Mouse (Mus musculus) liver, embryonic 14 days (tissue): ENCODE measurements around the gene Tppp2. TPM values are rescaled to one million over a fixed set of nuclear protein-coding genes. Genes with fewer than 3 reads are reported as not detected.

Experiments
- polyA plus RNA-seq: library from polyadenylated mRNA; depleted of rRNA; stranded (reverse); fragments of >200 nt; gene quantifications from 2 replicates; pipeline ENCODE4 v1.2.3, GENCODE M21; 2012; rRNA removed

Tppp2 gene
- polyA plus RNA-seq = not detected in 2 replicates

DNA sequence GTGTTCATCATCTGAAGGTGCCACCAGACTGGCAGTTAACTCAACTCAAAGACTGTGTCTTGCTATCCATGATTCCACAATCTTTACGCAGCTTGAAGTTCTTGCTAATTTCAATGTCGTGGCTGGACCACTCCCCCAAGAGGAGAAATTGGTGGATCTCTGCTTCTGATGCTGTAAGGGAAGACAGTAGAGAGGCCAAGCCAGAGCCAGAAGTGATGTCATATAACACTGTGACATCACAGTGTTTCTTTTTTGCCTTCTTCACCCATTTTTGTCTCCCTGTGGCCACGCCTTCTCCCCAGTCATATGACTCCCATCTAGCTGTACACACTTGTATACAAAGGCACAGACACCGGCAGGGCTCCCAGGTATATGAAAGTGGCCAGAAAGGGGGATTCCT, at the start of gene Tppp2:
Tppp2 (plus strand) TSS at position 301 of the 400 bp plus-strand sequence.

GRCm38 (mm10) chr14:51884598-51885331, 33.5 kb upstream of the Tppp2 start, which contains the start of gene Mettl17:
Gene Mettl17, plus strand, starts transcription at chr14:51884842.

DNA sequence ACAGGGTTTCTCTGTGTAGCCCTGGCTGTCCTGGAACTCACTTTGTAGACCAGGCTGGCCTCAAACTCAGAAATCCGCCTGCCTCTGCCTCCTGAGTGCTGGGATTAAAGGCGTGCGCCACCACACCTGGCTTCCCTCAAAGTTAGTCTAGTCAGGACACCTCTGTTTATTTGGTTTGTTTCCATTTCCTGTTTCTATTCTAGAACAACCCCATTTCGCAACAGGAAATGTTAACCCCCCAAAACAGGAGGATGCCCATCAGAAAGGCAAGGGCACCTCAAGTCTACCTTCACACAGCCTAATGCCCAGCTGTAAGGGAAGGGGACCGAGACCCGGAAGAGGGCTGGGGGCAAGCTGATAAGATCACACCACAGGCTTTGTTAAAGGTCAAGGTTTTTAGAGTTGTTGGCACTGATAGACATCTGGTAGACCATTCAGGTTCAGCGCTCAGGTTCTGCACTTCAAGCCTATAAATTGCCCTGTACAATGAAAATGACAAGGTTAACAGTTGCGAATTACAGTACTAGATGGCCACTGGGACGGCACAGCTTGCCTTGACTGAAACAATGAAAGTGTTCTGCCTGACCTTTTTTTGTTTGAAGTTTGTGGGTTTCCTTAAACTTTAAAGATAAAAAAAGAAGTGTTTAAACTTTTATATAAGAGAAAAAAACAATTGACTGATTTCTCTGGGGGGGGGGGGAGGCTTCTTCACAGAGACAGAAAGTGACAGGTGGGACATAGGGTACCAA, 25.9 kb upstream of the Tppp2 start, which contains the start of gene Slc39a2:
Slc39a2 (plus strand) TSS at position 699 of the 749 bp plus-strand sequence.

DNA sequence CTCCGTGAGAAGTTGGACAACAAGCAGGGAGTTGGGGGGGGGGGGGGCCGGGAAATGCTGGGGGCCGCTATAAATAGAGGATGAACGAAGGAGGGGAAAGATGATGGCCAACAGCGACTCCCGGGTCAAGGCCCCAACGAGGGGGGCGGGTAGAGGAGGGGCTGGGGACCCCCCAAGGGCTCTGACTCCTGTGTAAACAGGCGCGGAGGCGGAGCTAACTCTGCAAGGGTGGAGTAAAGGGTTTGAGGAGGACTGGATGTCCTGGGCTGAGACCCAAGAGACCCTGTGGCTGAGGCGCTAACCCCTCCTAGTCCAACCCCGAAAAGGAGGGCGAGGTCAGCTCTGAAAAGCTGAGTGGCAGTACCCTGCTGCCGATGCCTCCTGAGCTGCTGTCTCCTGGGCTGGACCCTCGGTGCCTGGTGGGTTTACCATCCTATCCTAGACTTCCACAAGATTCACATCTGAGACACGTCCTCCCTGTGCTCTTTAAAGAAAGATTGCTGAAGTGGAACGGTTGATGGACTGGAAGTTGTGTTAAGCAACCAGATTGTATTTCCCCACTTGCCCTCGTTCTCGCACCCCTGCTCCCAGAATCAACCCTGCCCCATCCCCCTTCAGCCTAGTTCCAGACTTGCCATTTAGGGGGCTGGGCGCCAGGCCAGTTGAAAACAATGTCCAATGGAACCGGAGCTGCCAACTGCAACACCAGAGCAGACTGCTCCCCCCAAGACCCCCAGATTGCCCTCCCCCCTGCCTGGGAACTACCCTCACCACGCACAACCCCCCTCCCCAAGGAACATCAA, 4.1 kb upstream of the Tppp2 start, which contains the start of gene Ndrg2:
Ndrg2 (minus strand) TSS at position 199 of the 803 bp plus-strand sequence.

GRCm38 (mm10) chr14:51922571-51922865, 4.3 kb downstream of the Tppp2 start, which contains the start of gene Rnase13:
Gene Rnase13, minus strand, starts transcription at chr14:51922773.

Other genes starting within 250 kb of the Tppp2 start
- not detected in 2 replicates for gene Gm17079, start 223.0 kb upstream of the Tppp2 start, polyA plus RNA-seq
- gene Gm5800, start 201.2 kb upstream of the Tppp2 start, polyA plus RNA-seq = not detected in 2 replicates
- gene Ang4, start 144.8 kb upstream of the Tppp2 start, polyA plus RNA-seq = not detected in 2 replicates
- gene AY358078, start 118.4 kb upstream of the Tppp2 start, polyA plus RNA-seq = not detected in 2 replicates
- gene Ear6, start 64.7 kb upstream of the Tppp2 start, polyA plus RNA-seq = 24.3 and 26.4 TPM in 2 replicates
- gene Mettl17, start 33.6 kb upstream of the Tppp2 start, polyA plus RNA-seq = 8.5 and 9.5 TPM in 2 replicates
- gene Slc39a2, start 25.5 kb upstream of the Tppp2 start, polyA plus RNA-seq = 0.17 and 0.18 TPM in 2 replicates
- gene Ndrg2, start 4.3 kb upstream of the Tppp2 start, polyA plus RNA-seq = 10.8 and 11.6 TPM in 2 replicates
- not detected in 2 replicates for gene Rnase13, start 4.3 kb downstream of the Tppp2 start, polyA plus RNA-seq
- gene Arhgef40, start 66.3 kb downstream of the Tppp2 start, polyA plus RNA-seq = 14.0 and 14.3 TPM in 2 replicates
- 0.03 and 0.05 TPM in 2 replicates for gene Tmem253, start 97.2 kb downstream of the Tppp2 start, polyA plus RNA-seq
- 9.1 and 10.2 TPM in 2 replicates for gene Zfp219, start 102.3 kb downstream of the Tppp2 start, polyA plus RNA-seq
- gene Olfr221, start 124.0 kb downstream of the Tppp2 start, polyA plus RNA-seq = 0.01 and 0.05 TPM in 2 replicates
- gene Hnrnpc, start 185.6 kb downstream of the Tppp2 start, polyA plus RNA-seq = 184 and 196 TPM in 2 replicates
- 0.42 and 0.45 TPM in 2 replicates for gene Rpgrip1, start 192.3 kb downstream of the Tppp2 start, polyA plus RNA-seq